Mouse (Mus musculus) embryonic facial prominence, embryonic 14.5 days (tissue): ENCODE results near the gene Gan. TPM values are rescaled to one million over a fixed set of nuclear protein-coding genes. Genes with fewer than 3 reads are reported as not detected.

Source experiments
- ATAC-seq: fragments of 200-750 bp; cut with Nextera tagmentation; 2 replicates; pipeline ENCODE4 v1.8.0; 2017; ENCODE audit warnings: low read depth, moderate number of reproducible peaks, moderate TSS enrichment
- DNase-seq: peaks from one replicate; pipeline ENCODE4 v3.0.0-alpha.2; 2015; ENCODE audit warnings: low spot score
- H3K27ac ChIP-seq: fragments of 300-500 bp; sonication (generic); replicated peaks from 2 replicates; pipeline ENCODE4 v1.5.1; 2014; ENCODE audit warnings: low read depth, mild to moderate bottlenecking, low read length, moderate library complexity
- H3K27me3 ChIP-seq: fragments of 300-500 bp; sonication (generic); replicated peaks from 2 replicates; pipeline ENCODE4 v1.6.1; 2014; ENCODE audit warnings: low read length; ENCODE audit not compliant: control insufficient read depth, insufficient read depth
- H3K36me3 ChIP-seq: fragments of 300-500 bp; sonication (generic); 2 replicates; pipeline ENCODE4 v1.6.1; 2014; ENCODE audit warnings: low read length, mixed read lengths; ENCODE audit not compliant: control insufficient read depth, insufficient read depth
- H3K4me1 ChIP-seq: fragments of 300-500 bp; sonication (generic); 2 replicates; pipeline ENCODE4 v1.6.1; 2014; ENCODE audit warnings: antibody characterized with exemption, low read length; ENCODE audit not compliant: control insufficient read depth, insufficient read depth
- H3K4me2 ChIP-seq: fragments of 300-500 bp; sonication (generic); 2 replicates; pipeline ENCODE4 v1.6.1; 2014; ENCODE audit warnings: low read depth, mild to moderate bottlenecking, low read length, moderate library complexity, mixed read lengths
- H3K4me3 ChIP-seq: fragments of 300-500 bp; sonication (generic); 2 replicates; pipeline ENCODE4 v1.5.1; 2014; ENCODE audit warnings: low read depth, mild to moderate bottlenecking, low read length
- H3K9ac ChIP-seq: fragments of 300-500 bp; sonication (generic); 2 replicates; pipeline ENCODE4 v1.6.1; 2014; ENCODE audit warnings: low read depth, mild to moderate bottlenecking, low read length, moderate library complexity, mixed read lengths
- H3K9me3 ChIP-seq: fragments of 300-500 bp; sonication (generic); 2 replicates; pipeline ENCODE4 v1.6.1; 2016; ENCODE audit warnings: low read length; ENCODE audit not compliant: control insufficient read depth
- WGBS: fragments of 180-500 bp; shearing (Covaris S2); extraction: QIAGEN DNeasy Blood & Tissue Kit; methylation state at CpG from one replicate; pipeline ENCODE4 v1.1.7; 2014; 5-methylcytosine and 5-hydroxymethylcytosine counted together
- polyA plus RNA-seq: library from polyadenylated mRNA; unstranded; fragments of >200 nt; fragmentation: Nextera tagmentation; extraction: Ambion mirVana; gene quantifications from 2 replicates; pipeline ENCODE4 v1.2.1, GENCODE M21; 2014

Gan gene
- polyA plus RNA-seq, 1 experiment from 2014 or later: 3.5 TPM

- Histone ChIP-seq H3K9ac (no peak overlapping the region), H3K36me3 (no peaks in the 10 kb centered on the region), H3K27me3 (no peaks in the 10 kb centered on the region), H3K27ac (no peak overlapping the region), H3K4me3 (no peak overlapping the region), H3K9me3 (0 out of 2 replicates have a peak, but pooled peaks cover 4% of the 10 kb centered on the region), H3K4me2 (no peak overlapping the region), H3K4me1 (no peaks in the 10 kb centered on the region)
- DNase-seq (no peak), ATAC-seq (no peak)
- 56% methylated on average over 11 of the region's 11 CpGs for WGBS
Observed at GRCm38 (mm10) chr8:117137357-117137756, 20.6 kb upstream of the Gan start.

GRCm38 (mm10) chr8:117148520-117148919 lies 9.4 kb upstream of the Gan start:
- Histone ChIP-seq H3K4me3 (no peak overlapping the region), H3K36me3 (no peaks in the 10 kb centered on the region), H3K27ac (no peak overlapping the region), H3K27me3 (no peaks in the 10 kb centered on the region), H3K4me1 (no peaks in the 10 kb centered on the region), H3K9me3 (no peaks in the 10 kb centered on the region), H3K4me2 (no peak overlapping the region), H3K9ac (no peak overlapping the region)
- DNase-seq: no peak
- 86% methylated on average over 6 of the region's 6 CpGs for WGBS
- ATAC-seq: no peak

GRCm38 (mm10) chr8:117156149-117156548 lies 1.8 kb upstream of the Gan start:
- DNase-seq: no peak
- H3K36me3 ChIP-seq: no peaks in the 10 kb centered on the region

GRCm38 (mm10) chr8:117156866-117157768 lies 818 bp upstream of the Gan start:
- DNase-seq (no peak), ATAC-seq (peak; percentile 15; the same call in 1 of the 2 replicates)
- Histone ChIP-seq H3K4me3 (peak overlapping the region; percentile 95), H3K9ac (peak overlapping the region; percentile 93), H3K36me3 (no peaks in the 10 kb centered on the region), H3K4me1 (peaks cover 16% of the 10 kb centered on the region), H3K27ac (peak overlapping the region; percentile 81), H3K9me3 (no peaks in the 10 kb centered on the region), H3K27me3 (no peaks in the 10 kb centered on the region), H3K4me2 (peak overlapping the region; percentile 77)
- WGBS: 10% methylated on average over 33 of the region's 33 CpGs

More at GRCm38 (mm10) chr8:117156149-117156548, 1.8 kb upstream of the Gan start:
- Histone ChIP-seq H3K27me3 (no peaks in the 10 kb centered on the region), H3K4me2 (peak overlapping the region; percentile 77), H3K9ac (no peak overlapping the region), H3K9me3 (no peaks in the 10 kb centered on the region), H3K27ac (no peak overlapping the region), H3K4me1 (peaks cover 16% of the 10 kb centered on the region), H3K4me3 (no peak overlapping the region)
- WGBS: 91% methylated on average over 4 of the region's 4 CpGs
- ATAC-seq: no peak

- DNase-seq: peak; percentile 97
- peak overlapping the region; percentile 81 for H3K27ac ChIP-seq
- ATAC-seq: peak; percentile 98
- H3K9me3 ChIP-seq: no peaks in the 10 kb centered on the region
- H3K4me3 ChIP-seq: peak overlapping the region; percentile 95
- WGBS: 0% methylated on average over 17 of the region's 45 CpGs
- H3K4me2 ChIP-seq: peak overlapping the region; percentile 77
- H3K36me3 ChIP-seq: no peaks in the 10 kb centered on the region
- H3K27me3 ChIP-seq: no peaks in the 10 kb centered on the region
- peaks cover 16% of the 10 kb centered on the region for H3K4me1 ChIP-seq
- H3K9ac ChIP-seq: peak overlapping the region; percentile 93
Observed at GRCm38 (mm10) chr8:117157769-117158091, 205 bp upstream of the Gan start.

- 57% methylated on average over 5 of the region's 5 CpGs for WGBS
- H3K9me3 ChIP-seq: no peaks in the 10 kb centered on the region
- ATAC-seq: no peak
- no peak overlapping the region for H3K27ac ChIP-seq
- peak overlapping the region; percentile 93 for H3K9ac ChIP-seq
- peak overlapping the region; percentile 95 for H3K4me3 ChIP-seq
- H3K36me3 ChIP-seq: no peaks in the 10 kb centered on the region
- no peaks in the 10 kb centered on the region for H3K27me3 ChIP-seq
- DNase-seq: no peak
- H3K4me2 ChIP-seq: peak overlapping the region; percentile 77
- H3K4me1 ChIP-seq: peaks cover 16% of the 10 kb centered on the region
Observed at GRCm38 (mm10) chr8:117159031-117159430, 1.1 kb downstream of the Gan start.

- H3K4me3 ChIP-seq: no peak overlapping the region
- no peaks in the 10 kb centered on the region for H3K27me3 ChIP-seq
- no peak for ATAC-seq
- DNase-seq: no peak
- H3K36me3 ChIP-seq: no peaks in the 10 kb centered on the region
- no peaks in the 10 kb centered on the region for H3K9me3 ChIP-seq
- H3K4me2 ChIP-seq: no peak overlapping the region
- H3K27ac ChIP-seq: no peak overlapping the region
- H3K9ac ChIP-seq: no peak overlapping the region
- no peaks in the 10 kb centered on the region; the same call in 1 of the 2 replicates for H3K4me1 ChIP-seq
- WGBS: 82% methylated on average over 4 of the region's 4 CpGs
Observed at GRCm38 (mm10) chr8:117164912-117165311, 7.0 kb downstream of the Gan start.

- H3K4me3 ChIP-seq: no peak overlapping the region
- no peak overlapping the region for H3K4me2 ChIP-seq
- no peaks in the 10 kb centered on the region for H3K9me3 ChIP-seq
- WGBS: 88% methylated on average over 4 of the region's 4 CpGs
- H3K36me3 ChIP-seq: no peaks in the 10 kb centered on the region
- H3K9ac ChIP-seq: no peak overlapping the region
- DNase-seq (no peak), ATAC-seq (no peak)
- no peaks in the 10 kb centered on the region for H3K27me3 ChIP-seq
- no peaks in the 10 kb centered on the region for H3K4me1 ChIP-seq
- no peak overlapping the region for H3K27ac ChIP-seq
Observed at GRCm38 (mm10) chr8:117165542-117165941, 7.6 kb downstream of the Gan start.

- ATAC-seq (no peak), DNase-seq (no peak)
- Histone ChIP-seq H3K27me3 (no peaks in the 10 kb centered on the region), H3K4me3 (no peak overlapping the region), H3K36me3 (no peaks in the 10 kb centered on the region), H3K27ac (no peak overlapping the region), H3K4me2 (no peak overlapping the region), H3K9ac (no peak overlapping the region), H3K4me1 (no peaks in the 10 kb centered on the region), H3K9me3 (no peaks in the 10 kb centered on the region)
- WGBS: 88% methylated on average over 2 of the region's 2 CpGs
Observed at GRCm38 (mm10) chr8:117166515-117166914, 8.6 kb downstream of the Gan start.
